Mouse (Mus musculus) cerebellum, adult 8-10 months (tissue): ENCODE measurements around the gene Mrpl38.
"Not testable (repeated sequence)": the region's sequence is repeated elsewhere in the genome, so short reads cannot be mapped to it uniquely, and the experiment has no call there.

Experiments used
- DNase-seq: peaks from one replicate; pipeline ENCODE4 v3.0.0; 2022

The Mrpl38 gene

DNA sequence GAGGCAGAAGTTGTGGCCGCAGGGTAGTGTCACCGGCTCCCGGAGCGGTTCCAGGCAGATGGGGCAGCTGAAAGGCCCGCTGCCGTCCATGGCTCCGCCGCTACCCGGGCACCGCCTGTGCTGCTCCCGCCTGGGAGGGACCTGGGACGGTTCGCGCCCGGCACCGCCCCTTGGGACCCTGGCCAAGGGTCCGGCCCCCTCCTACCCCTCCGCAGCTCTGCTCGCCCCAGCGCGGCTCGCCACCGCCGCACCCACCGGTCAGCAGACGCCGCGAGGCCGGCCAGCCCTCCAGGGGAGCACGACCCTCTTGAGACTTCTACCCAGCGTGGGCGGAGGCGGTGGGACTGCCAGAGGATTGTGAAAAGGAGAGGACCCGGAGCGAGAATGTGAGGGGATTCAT, 28.5 kb downstream of the Mrpl38 start:
- no peak for DNase-seq

DNA sequence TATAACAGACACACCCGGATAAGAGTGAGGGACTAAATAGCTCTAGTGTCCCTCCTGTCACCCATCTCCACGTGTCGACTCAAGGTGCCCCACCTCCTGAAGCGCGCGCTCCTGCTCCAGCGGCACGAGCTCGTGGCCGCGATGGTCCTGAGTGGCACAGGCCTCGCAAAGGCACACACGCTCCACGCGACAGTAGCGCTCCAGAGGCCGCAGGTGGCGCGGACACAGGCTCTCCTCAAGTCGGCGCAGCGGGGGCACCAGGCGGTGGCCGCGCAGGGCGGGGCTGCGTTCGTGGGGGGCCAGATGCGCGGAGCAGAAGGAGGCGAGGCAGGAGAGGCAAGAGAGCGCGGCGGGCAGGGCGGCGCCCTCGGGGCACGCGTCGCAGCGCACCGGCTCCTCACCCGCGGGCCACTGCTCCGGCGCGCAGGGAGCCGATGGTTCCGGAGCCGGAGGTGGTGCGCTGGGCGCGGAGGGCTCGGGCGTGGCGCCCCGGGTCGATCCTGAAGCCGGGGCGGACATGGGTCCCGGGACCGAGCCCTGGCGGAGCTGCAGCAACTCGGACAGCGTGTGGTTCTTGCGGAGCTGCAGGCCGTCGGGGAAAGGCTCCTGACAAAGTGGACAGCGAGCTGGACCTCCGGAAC, 29.1 kb downstream of the Mrpl38 start:
- no peak for DNase-seq

DNA sequence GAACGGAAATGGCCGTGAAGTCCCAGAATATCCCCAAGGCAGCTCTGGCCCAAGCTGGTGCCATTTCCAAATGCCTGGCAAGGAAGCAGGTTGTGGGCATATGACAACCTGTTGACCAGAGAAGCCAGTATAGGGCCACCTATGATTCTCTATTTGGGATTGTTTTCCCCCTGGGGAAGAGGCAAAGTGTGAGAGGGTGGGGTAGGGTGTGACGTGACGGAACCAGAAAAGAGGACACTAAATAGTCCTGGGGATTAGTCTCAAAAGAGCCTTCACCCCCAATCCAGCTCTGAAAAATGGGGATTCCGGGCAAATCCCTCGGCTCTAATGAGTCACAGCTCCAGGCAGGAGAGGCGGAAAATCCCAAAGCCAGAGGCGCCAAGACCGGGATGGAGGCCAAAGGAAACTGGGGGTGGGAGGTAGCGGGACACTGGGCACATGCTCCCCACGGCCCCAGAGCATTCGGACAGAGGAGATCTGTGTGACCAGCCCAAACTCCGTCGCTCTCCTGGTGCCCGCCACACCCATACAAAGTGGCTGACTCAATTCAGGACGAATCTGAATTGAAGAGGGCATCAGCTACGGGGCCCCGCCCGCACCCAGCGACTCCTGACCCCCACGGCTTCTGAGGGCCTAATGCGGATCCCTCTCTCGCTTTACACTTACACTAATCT, 30.1 kb downstream of the Mrpl38 start:
- DNase-seq = no peak

DNA sequence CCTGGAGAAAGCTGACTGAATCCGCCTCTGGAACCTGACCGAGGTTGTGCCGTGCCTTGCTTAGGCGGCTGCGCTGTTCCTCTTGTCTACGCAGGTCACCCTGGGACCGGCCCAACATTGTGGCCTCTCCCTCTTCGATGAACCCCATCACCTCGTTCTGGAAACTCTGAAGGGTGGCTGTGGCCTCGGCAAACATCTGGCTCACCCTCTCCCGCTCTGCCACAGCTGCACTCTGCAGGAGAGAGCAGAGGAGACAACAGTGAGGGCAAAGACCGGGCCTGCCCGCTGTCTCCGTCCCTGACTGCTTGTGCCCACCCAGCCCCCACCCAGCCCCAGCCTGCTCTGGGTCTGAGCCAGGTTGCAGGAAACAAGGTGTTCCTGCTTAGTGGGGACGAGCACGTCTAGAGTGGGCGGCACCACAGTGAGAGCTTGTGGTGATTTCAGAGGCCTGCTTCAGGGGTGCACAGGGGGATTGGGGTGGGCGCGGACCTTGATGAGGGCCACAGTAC, 30.8 kb downstream of the Mrpl38 start:
- no peak for DNase-seq

DNA sequence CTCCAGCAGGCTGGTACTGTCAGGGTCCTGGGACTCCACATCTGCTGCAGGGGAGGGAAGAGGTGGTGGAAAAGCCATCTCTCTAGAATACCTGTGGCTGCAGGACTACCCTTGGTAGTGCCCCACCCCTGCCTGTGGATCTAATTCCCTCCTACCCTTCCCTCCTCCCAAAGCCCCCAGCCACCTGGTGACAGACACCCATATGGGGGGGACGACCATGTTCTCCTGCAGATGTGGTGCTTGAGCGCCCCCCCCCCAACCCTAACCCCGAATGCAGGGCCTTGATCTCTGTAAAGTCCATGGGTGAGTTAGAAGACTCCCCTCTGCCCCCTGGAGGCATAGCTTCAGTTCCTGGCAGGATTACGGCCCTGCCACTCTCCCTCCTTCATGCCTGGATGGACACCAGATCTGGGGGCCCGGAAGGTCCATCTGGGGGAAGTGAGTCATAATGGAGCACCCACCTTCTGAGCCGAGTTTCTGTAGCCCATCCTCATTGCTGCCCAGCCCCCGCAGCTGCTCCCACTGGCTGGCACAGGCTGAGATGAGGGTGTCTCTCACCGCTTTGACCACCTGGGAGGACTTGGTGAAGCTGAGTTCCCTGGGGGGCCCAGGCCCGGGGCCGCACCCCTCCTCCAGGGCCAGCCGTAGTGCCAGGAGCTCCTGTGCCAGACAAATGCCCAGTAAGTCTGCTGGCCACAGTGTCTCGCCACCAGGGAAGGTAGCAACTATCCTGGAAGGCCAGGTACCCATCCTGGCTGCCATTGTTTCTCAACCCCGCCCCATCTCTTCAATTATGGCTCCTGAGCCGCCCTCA, 31.5 kb downstream of the Mrpl38 start:
- DNase-seq = no peak

DNA sequence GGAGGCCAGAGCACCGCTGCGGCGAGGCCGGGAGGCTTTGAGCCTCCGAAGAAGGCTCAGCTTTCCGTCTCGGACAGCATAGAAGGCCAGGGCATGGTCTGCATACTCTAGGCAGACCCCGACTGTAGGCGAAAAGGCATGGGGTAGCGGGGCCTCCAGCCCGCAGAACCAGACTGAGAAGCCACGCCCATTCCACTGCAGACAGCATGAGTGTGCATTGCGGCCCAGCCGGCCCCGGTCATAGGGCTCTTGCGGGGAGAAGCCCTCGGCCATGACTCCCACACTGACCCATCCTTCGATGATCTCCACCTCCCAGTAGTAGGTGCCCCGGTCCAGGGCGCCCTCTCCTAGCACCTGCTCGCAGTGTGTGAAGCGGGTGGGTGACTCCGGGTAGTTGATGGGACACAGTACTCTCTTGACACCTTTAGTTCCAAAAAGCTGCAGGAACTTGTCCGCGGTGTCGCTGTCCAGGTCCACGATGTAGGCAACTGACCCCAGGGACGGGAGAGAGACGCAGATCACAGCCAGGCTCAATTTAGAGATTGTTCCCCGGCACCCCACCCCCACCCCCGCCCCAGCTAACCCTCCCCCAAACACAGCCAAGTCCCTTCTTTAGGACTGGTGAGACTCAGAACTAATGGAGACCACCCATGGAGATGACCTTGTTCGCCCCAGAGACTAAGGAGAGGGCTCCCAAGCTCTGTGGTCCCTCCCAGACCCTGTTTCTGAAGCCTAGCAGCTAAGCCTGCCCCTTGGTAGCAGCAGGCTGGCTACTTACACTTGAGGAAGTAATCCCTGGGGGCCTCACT, 32.3 kb downstream of the Mrpl38 start:
- DNase-seq = no peak

DNA sequence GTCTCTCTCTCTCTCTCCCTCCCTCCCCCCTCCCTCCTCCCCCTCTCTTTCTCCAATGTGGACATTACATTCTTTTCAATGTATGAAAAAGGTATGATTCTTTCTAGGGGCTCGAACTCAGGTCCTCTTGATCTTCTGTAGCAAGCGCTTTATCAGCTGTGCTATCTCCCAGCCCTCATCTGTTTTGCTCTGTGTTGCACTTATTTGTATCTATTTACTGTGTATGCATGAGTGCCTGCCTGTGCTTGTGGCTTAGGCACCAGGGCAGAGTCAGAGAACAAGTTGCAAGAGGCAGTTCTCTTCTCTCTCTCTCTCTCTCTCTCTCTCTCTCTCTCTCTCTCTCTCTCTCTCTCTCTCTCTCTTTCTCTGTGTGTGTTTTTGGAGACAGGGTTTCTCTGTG, 33.6 kb downstream of the Mrpl38 start:
- DNase-seq = no peak

DNA sequence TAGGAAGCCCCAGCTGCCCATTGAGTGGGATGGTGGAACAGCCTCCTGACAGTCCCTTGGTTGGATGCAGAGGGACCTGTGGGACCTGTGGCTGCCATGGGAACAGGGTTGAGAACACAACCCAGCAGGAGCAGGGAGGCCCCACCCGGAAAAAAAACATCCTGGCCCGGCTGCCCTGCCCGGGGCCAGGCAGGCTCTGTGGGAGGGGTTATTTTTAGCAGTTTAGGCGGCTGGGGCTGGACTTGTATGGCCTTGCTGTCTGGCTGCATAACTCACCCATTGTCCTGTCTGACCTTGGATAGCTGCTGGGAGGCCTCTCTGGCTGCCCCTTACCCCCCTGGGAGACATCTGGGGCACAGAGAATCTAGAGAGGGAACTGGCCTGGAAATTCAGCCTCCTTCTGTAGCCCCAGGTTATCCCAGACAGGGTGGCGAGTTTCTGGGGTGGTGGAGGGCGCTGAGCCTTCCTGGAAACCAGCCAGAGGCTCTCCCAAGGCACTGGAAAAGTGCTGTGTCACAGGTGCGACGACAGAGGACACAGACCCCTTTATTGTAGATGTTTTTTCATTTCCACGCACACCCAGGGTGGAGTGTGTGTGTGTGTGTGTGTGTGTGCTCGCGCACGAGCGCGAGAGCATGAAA, 34.5 kb downstream of the Mrpl38 start:
- DNase-seq = no peak

DNA sequence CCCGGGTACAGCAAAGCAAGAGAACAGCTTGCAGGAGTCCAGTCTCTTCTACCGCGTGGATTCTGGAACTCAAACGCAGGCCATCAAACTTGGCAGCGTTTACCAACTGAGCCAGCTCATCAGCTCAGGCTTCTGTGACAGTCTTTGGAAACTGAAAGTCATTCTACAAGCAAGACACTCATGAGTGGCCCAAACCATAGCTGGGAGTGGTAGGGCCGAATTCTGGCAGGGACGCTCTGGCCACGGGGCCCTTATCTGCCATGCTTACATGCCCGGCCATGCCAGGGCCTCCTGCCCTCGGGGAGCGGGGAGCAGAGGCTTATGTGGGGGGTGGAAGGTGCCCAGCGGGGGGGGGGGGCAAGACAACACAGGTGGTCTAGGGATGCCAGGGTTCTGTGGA, 35.1 kb downstream of the Mrpl38 start:
- no peak for DNase-seq

DNA sequence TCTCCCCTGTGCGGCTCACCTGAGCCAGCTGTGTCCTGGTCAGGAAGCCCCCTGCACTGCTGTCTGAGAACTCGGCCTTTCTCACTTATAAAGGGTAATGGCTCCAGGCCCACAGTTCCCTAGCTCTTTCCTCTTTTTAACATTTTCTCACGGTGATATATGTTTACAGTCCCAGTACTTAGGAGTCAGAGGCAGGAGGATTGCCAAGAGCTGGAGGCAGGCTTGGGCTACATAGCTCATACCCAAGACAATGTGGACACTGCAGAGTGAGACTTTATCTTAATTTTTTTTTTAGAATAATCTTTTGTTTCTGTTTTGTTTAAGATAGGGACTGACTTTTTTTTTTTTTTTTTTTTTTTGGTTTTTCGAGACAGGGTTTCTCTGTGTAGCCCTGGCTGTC, 36.2 kb downstream of the Mrpl38 start:
- no peak for DNase-seq

DNA sequence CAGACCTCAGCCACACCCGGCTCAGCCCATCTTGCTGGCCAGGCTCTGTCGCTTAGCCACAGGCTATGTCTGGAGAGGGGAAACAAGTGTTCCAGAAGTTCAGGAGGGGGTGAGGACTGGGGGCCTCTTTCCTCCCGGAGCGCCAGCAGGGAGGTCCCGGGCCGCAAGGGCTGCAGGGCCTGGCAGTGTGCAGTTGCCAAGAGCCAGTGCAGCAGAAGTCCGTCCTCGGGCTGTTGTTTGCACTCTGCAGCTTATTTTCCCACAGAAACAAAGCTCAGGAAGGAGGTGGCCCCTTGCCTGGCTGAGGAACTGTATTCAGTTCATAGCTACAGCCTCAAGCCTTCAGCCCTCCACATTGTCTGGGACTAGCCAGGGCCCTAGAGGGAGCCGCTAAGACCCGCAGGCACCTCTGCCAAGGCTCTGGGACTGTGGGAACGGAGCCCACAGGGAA, 36.7 kb downstream of the Mrpl38 start:
- no peak for DNase-seq

DNA sequence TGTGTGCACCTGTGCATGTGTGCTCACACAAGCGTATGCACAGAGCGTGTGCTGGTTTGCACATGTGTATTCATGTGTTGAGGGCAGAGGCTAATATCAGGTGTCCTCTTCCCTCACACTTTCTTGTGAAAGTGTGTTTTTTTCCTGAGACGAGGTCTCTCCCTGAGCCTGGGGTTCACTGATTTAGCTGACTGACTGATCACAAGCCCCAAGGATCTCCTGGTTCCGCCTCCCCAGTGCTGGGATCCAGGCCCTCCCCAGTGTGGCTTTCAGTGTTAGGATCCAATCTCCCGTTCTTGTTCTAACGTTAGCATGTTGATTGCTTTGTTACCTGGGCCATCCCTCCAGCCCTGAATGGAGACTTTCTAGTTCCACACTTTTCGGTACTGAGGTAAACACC, 37.8 kb downstream of the Mrpl38 start:
- no peak for DNase-seq

DNA sequence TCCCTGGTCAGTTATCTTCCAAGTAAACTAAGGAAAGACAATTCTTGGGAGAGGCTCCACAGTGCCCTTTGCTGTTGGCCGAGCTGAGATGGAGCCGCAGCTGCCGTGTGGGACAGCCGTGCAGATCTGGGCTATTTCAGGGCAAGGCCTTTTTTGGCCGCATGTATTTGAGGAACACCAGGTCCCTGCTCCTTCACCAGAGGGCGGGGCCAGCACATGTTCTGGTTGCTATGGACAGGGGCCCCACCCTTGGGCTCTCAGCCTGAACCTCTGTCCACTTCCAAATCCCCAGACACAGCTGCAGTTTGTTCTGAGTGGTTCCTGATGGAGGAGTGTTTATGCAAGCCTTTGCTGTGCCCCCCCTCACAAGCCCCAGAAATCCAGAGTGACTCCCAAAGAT, 38.3 kb downstream of the Mrpl38 start:
- no peak for DNase-seq

DNA sequence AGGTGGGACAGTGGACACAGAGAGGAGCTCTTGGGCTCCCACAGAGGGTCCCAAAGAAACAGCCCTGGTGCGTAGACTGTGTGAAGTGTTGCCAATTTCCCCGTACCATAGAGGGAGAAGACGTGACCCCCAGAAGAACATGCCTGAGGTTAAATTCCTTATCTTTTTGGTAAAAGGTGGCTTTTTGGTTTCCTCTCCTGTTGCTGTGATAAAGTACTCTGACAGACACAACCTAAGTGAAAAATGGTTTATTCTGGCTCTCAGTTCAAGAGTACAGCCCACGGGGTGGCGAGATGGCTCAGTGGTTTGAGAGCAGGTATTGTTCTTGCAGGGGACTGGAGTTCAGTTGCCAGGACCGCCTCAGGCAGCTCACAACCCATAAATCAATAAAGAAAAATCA, 39.2 kb downstream of the Mrpl38 start:
- DNase-seq = no peak

DNA sequence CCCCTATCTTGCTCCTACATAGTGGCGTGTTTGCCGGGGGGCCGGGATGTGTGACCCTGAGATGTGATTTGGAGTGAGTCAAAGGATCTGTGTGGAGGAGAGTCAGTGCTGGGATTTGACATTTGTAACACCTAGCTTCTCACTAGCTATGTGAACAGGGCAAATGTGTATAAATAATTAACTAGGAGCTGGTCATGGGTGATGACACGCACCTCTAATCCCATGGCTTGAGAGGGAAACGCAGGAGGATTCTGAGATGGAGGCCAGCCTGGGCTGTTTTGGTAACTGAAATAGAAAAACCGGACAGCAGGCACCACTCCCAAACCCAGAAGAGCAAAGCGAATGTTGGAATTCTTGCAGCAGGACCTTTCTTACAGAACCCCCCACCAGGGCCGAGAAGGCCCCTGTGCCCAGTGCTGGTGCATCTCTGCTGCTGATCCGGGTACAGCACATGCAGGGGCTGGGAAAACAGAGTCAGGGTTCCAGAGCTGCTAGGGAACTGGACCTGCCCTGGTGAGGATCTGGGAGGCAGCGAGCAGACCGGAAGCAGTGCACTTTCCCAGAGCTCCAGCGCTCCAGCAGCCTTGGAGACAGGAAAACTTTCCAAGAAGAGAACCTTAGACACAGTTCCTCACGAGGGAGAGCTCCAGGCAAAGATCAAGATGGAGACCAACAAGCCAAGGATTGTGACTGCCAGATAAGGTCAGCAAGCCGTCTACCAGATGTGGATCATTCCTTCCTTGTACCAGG, 39.8 kb downstream of the Mrpl38 start:
- DNase-seq = no peak

DNA sequence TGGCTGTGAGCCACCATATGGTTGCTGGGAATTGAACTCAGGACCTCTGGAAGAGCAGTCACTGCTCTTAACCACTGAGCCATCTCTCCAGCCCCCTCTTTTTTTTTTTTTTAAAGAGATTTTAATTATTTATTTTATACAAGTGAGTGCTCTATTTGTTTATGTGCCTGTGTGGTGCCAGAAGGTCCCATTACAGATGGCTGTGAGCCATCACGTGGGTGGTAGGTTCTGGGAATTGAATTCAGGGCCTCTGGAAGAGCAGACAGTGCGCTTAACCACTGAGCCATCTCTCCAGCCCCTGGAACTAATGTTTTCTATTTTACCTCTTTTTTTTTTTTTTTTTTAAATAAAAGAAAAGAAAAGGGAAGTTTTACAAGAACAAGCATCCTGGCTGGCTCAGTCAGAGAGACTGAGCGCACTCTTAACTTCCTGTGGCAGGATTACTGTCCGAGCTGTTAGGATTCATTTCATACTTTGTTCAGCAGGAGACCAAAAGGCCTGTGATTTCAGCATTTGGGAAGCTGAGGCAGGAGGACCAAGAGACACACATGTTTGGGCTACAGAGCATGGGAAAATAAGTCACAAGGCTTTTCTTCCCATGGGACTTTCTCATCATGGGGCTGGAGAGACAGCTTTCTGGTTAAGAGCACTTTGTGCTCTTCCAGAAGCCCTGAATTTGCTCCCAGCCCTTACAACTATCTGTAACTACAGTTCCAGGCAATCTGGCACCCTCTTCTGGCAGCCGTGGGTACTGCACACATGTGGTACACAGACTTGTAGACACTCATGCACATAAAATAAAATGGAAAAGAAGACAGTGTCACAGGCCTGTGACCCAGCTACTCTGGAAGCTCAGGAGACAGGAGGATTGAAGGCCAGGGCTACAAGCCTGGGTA, 42.2 kb downstream of the Mrpl38 start:
- DNase-seq = no peak

DNA sequence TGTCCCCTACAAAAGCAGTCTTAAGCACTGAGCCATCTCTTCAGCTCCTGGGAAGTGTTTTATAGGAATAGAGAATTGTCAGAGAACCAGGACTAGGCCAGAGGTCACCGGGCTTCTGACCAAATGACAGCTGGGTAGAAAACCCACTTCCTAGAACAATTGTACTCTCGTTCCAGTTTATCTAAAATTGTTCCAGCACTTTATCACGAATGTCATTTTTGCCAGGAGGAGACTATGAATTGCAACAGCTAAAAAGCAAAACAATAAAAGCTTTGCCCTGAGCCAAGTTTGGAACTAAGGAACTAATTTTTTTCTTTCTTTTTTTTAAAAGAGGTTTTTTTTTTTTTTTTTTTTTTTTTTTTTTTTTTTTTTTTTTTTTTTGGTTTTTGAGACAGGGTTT, 43.1 kb downstream of the Mrpl38 start:
- no peak for DNase-seq

DNA sequence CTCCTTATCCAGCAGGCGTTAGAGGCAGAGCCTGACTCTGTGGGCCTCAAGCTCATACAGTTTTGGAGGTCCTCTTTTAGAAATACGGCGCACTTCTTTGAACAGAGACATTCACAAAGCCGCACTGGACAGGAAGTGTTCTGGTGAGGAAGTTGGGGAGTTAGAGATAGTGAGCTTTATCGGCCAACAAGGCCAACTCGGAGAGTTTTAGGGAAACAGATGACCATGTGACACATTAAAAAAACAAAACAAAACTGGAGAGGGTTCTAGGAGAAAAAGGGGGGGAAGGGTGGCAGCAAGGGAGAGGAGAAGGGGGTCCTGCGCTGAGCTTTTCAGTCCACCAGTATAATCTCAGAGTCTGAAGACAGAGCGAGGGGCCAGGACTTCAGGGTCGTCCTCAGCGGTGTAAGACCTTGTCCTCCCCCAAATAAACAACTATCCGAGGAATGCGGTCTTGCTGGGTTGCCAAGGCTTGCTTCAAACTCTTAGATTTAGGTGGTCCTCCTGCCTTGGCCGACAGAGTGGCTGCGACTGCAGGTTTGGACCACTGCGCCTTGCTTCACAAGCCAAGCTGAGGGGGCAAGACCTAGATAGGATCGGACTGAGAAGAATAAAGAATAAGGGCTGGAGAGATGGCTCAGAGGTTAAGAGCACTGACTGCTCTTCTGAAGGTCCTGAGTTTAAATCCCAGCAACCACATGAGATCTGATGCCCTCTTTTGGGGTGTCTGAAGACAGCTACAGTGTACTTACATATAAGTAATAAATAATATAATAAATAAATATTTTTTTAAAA, 44.7 kb downstream of the Mrpl38 start:
- no peak for DNase-seq

DNA sequence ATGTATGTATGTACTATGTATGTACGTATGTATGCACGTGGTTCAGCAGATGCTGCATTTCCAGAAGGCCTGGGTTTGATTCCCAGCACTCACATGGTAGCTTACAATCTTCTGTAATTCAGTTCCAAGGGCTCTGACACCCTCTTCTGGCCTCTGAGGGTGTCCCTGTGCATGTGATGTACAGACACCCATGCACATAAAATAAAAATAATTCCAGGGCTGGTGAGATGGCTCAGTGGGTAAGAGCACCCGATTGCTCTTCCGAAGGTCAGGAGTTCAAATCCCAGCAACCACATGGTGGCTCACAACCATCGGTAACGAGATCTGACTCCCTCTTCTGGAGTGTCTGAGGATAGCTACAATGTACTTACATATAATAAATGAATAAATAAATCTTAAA, 45.7 kb downstream of the Mrpl38 start:
- DNase-seq = not testable (repeated sequence)

DNA sequence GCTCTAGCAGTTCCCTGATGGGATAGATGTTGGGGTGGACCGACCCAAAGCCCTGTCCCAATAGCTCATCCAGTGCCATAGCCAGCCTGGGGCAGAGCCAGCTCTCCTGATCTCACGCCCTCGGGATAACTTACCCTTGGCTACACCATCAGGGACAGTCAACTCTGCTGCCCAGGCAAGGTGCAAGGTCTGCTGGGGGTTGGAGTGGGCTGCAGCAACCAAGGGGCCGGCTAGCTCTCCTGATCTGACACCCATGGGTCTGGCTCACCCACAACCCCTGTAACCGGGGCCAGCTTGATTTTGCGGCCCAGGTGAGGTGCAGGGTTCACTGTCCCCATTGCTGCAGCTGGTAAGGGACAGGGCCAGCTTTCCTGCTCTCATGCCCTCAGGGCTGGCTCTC, 47.1 kb downstream of the Mrpl38 start:
- DNase-seq = no peak
